Mouse (Mus musculus) ES-E14 (cell line): ENCODE data around the gene Pnmt. TPM values are rescaled to one million over a fixed set of nuclear protein-coding genes. Genes with fewer than 3 reads are reported as not detected.

Source experiments
- DNase-seq: peaks from one replicate; pipeline ENCODE4 v3.0.0-alpha.2; 2013; ENCODE audit warnings: low read depth, low spot score
- H3K27ac ChIP-seq: 2 replicates; pipeline ENCODE4 v1.5.1; 2012; ENCODE audit warnings: low read depth, mild to moderate bottlenecking, low read length, moderate library complexity, mixed read lengths; ENCODE audit not compliant: poor library complexity, insufficient read depth, severe bottlenecking
- H3K36me3 ChIP-seq: 2 replicates; pipeline ENCODE4 v1.6.1; 2012; ENCODE audit warnings: mild to moderate bottlenecking, low read length, moderate library complexity, mixed read lengths; ENCODE audit not compliant: control insufficient read depth, poor library complexity, insufficient read depth, severe bottlenecking
- H3K4me1 ChIP-seq, 2 experiments: fragments of 150-350 bp in 1 of 2; sonication (generic) in 1 of 2; 2 replicates each; pipeline ENCODE4 v1.6.1; 2012; ENCODE audit warnings: low read length in 2 of 2, mild to moderate bottlenecking in 1 of 2, mixed read lengths in 1 of 2; ENCODE audit not compliant: control insufficient read depth in 2 of 2, insufficient read depth in 2 of 2, poor library complexity in 1 of 2
- H3K4me3 ChIP-seq, 2 experiments: fragments of 150-350 bp in 1 of 2; sonication (generic) in 1 of 2; 2 replicates each; pipeline ENCODE4 v1.5.1; 2012; ENCODE audit warnings: low read length in 2 of 2, low read depth in 1 of 2, mild to moderate bottlenecking in 1 of 2, mixed read lengths in 1 of 2; ENCODE audit not compliant: insufficient read depth in 1 of 2, poor library complexity in 1 of 2, severe bottlenecking in 1 of 2
- H3K9ac ChIP-seq: 2 replicates; pipeline ENCODE4 v1.6.1; 2012; ENCODE audit warnings: low read depth, mild to moderate bottlenecking, low read length, mixed read lengths; ENCODE audit not compliant: poor library complexity, insufficient read depth, severe bottlenecking
- H3K9me3 ChIP-seq: fragments of 150-350 bp; sonication (generic); 2 replicates; pipeline ENCODE4 v1.6.1; 2012; ENCODE audit warnings: low read depth, mild to moderate bottlenecking, low read length; ENCODE audit not compliant: control insufficient read depth, insufficient read depth
- CHD2 ChIP-seq: IDR thresholded peaks from 2 replicates; pipeline ENCODE4 v1.6.1; 2014; ENCODE audit warnings: mild to moderate bottlenecking, low read depth, low read length, inconsistent platforms
- HCFC1 ChIP-seq: IDR thresholded peaks from 2 replicates; pipeline ENCODE4 v1.6.1; 2012; ENCODE audit warnings: low read length, inconsistent platforms, borderline replicate concordance; ENCODE audit not compliant: insufficient read depth
- MAFK ChIP-seq: IDR thresholded peaks from 2 replicates; pipeline ENCODE4 v1.6.1; 2014; ENCODE audit warnings: mild to moderate bottlenecking, low read depth, low read length, inconsistent platforms; ENCODE audit not compliant: insufficient read depth
- ZC3H11A ChIP-seq: IDR thresholded peaks from 2 replicates; pipeline ENCODE4 v1.6.1; 2012; ENCODE audit warnings: low read depth, mild to moderate bottlenecking, inconsistent platforms, low read length, borderline replicate concordance
- ZNF384 ChIP-seq: IDR thresholded peaks from 2 replicates; pipeline ENCODE4 v1.6.1; 2012; ENCODE audit warnings: low read depth, low read length, inconsistent platforms
- in situ Hi-C, 2 experiments: fragments of 600-800 bp; cut with MboI; formaldehyde crosslinking; loops; one replicate each; pipeline ENCODE4 v1.15.1; 2025; ENCODE audit warnings: low sequenced_read_pairs in 2 of 2, inconsistent platforms in 1 of 2; ENCODE audit not compliant: unreplicated experiment in 2 of 2
- total RNA-seq: library from RNA; depleted of rRNA; stranded (reverse); fragments of 300-350 nt; gene quantifications from 2 replicates; pipeline ENCODE4 v1.2.3, GENCODE M21; 2012

Gene Pnmt
- total RNA-seq, 1 experiment, result 0.36 TPM

GRCm38 (mm10) chr11:98352272-98352990, 33.8 kb upstream of the Pnmt start:
- no peaks in the 10 kb centered on the region for H3K9me3 ChIP-seq
- DNase-seq, result no peak
- in situ Hi-C loops, result no loop called here
- no peak overlapping the region for H3K9ac ChIP-seq
- H3K4me3 ChIP-seq, result no peak overlapping the region
- no peak overlapping the region for H3K27ac ChIP-seq
- H3K4me1 ChIP-seq, result peaks cover 2 to 19% of the 10 kb centered on the region in 2 experiments; a peak in 1 of 4 replicates
- TF ChIP-seq ZNF384, result no peak
- TF ChIP-seq MAFK, result no peak
- TF ChIP-seq ZC3H11A, result no peak
- no peak for TF ChIP-seq HCFC1
- no peak for TF ChIP-seq CHD2
- H3K36me3 ChIP-seq, result no peaks in the 10 kb centered on the region

DNA sequence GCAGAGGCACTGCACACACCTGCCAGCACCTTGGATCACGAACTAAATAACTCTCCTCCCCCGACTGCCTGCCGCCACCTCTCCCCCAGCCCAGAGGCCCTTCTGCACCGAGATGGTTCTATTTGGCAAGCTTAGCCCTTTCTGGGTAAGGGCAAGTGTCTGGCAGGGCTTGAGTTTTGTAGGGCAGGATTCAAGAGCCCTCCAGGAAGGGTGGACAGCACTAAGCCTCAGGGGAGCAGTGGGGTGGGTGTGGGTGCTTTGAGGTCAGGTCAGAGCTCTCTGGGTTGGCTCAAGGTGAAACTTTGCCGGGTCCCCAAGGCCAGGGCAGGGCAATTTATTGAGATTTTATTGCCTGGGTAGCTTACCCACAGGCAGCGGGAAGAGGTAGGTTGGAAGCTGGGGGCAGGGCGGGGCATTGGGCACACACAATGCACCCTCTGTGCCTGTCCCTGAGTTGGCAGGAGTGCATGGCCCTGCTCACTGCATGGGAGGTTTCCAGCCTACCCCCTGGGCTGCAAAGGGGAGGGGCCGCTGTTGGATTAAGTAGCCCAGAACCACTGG, 32.5 kb upstream of the Pnmt start:
- no peak for TF ChIP-seq CHD2
- no peak for TF ChIP-seq HCFC1
- no peak for TF ChIP-seq ZNF384
- TF ChIP-seq MAFK, result no peak
- TF ChIP-seq ZC3H11A, result no peak
- Histone ChIP-seq H3K4me1 (peaks cover 2 to 14% of the 10 kb centered on the region in 2 experiments; a peak in 1 of 4 replicates), H3K9me3 (no peaks in the 10 kb centered on the region), H3K36me3 (no peaks in the 10 kb centered on the region), H3K4me3 (no peak overlapping the region), H3K27ac (no peak overlapping the region), H3K9ac (no peak overlapping the region)
- in situ Hi-C loops, result no loop called here
- DNase-seq, result no peak

- in situ Hi-C loops, result no loop called here
- no peak overlapping the region; a peak in 1 of 4 replicates for H3K4me3 ChIP-seq
- peaks cover 2 to 16% of the 10 kb centered on the region in 2 experiments; a peak in 1 of 4 replicates for H3K4me1 ChIP-seq
- DNase-seq, result no peak
- no peaks in the 10 kb centered on the region for H3K36me3 ChIP-seq
- no peak for TF ChIP-seq CHD2
- no peak for TF ChIP-seq MAFK
- TF ChIP-seq ZNF384, result no peak
- no peak for TF ChIP-seq HCFC1
- TF ChIP-seq ZC3H11A, result no peak
- H3K9me3 ChIP-seq, result no peaks in the 10 kb centered on the region
- no peak overlapping the region for H3K27ac ChIP-seq
- H3K9ac ChIP-seq, result no peak overlapping the region
Observed at GRCm38 (mm10) chr11:98354445-98354844, 31.8 kb upstream of the Pnmt start.

DNA sequence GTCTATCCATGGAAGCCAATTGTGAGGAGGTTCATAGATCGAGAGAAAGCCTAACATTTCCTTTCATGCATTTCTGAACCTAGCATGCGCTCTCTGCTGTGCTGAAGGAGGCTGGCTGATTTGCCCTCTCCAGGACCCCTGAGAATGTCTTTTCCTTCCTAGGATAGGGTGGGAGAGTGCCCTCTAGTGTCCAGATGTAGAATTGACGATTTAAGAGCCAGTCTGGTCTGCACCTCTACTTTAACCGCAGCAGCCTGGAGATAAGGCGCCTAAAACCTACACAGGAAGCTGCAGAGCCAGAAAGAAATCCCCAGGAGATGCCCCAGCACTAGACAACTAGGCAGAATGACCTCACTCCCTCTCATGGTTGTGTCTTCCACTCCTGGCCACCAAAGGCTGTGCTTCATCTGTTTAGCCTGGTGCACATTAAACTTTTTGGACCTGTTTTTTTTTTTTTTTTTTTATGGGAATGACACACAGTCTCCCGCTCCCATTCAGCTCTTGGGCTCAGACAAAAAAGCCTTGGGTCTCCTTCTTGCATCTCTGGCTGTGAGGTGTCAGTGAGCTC, 30.4 kb upstream of the Pnmt start:
- peaks cover 2 to 15% of the 10 kb centered on the region in 2 experiments; a peak in 1 of 4 replicates for H3K4me1 ChIP-seq
- in situ Hi-C loops, result no loop called here
- H3K9me3 ChIP-seq, result no peaks in the 10 kb centered on the region
- H3K9ac ChIP-seq, result no peak overlapping the region
- TF ChIP-seq CHD2, result no peak
- no peak for TF ChIP-seq ZC3H11A
- TF ChIP-seq HCFC1, result no peak
- no peak for TF ChIP-seq MAFK
- TF ChIP-seq ZNF384, result peak; percentile 76
- H3K27ac ChIP-seq, result no peak overlapping the region
- H3K36me3 ChIP-seq, result no peaks in the 10 kb centered on the region
- peak; percentile 91 for DNase-seq
- no peak overlapping the region for H3K4me3 ChIP-seq
